In the genomic region with DNA sequence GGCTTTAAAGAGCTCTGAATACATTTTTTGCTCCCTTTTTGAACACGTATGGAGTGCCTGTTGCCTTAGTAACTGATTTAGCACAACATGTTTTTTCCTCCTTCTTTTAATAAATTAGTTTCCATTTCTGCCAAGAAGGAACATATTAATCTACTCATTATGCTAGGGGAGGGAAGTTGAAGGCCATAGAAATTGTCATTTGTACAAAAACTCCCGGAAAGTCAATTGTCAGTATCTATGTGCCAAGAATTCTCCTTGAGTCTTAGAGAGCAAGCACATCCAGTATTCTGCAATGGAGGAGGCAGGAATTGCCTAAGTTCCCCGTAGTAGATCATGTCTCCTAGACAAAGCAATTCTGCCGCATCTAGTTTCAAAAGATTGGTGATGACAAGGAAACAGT, we compare ENCODE assay signal across 22 mouse cellular contexts.
"Had no signal": no experiment of that assay in that cellular context is flagged by ENCODE, and none has a peak within 500 bp of the region (broad histone marks: within the 10 kb centered on the region; RNA-seq: fewer than 3 reads in every experiment).

No protein-coding gene starts in this region.

- H3K36me3 ChIP-seq: limb, embryonic 12.5 days; limb, embryonic 15.5 days; neural tube, embryonic 12.5 days; neural tube, embryonic 15.5 days had no signal

- H3K4me2 ChIP-seq: limb, embryonic 12.5 days; limb, embryonic 15.5 days; midbrain, embryonic 11.5 days; neural tube, embryonic 12.5 days; neural tube, embryonic 15.5 days had no signal

- H3K9ac ChIP-seq: limb, embryonic 12.5 days; limb, embryonic 15.5 days; liver, embryonic 14.5 days; neural tube, embryonic 12.5 days; neural tube, embryonic 15.5 days had no signal

- H3K9me3 ChIP-seq: limb, embryonic 15.5 days; neural tube, embryonic 12.5 days; neural tube, embryonic 15.5 days had no signal

- H3K4me1 ChIP-seq: limb, embryonic 12.5 days; limb, embryonic 15.5 days had no signal

- H3K27ac ChIP-seq: limb, embryonic 12.5 days; limb, embryonic 15.5 days; liver, embryonic 14.5 days; neural tube, embryonic 12.5 days; neural tube, embryonic 15.5 days; stomach, postnatal 0 days had no signal

- ATAC-seq: intestine, postnatal 0 days had no signal

- H3K4me3 ChIP-seq: limb, embryonic 12.5 days; limb, embryonic 15.5 days; neural tube, embryonic 12.5 days; neural tube, embryonic 15.5 days had no signal

- H3K27me3 ChIP-seq: limb, embryonic 12.5 days; limb, embryonic 15.5 days; neural tube, embryonic 12.5 days; neural tube, embryonic 15.5 days had no signal

- DNase-seq: kidney, adult 2 months; kidney, postnatal 14 days; kidney, postnatal 4 days; left cerebral cortex, postnatal 4 days; lung, adult 18-20 months; lung, postnatal 14 days; lung, postnatal 4 days; midbrain, embryonic 14.5 days; right cerebral cortex, adult 18-20 months; right cerebral cortex, postnatal 14 days; right cerebral cortex, postnatal 4 days; thymus, adult 2 months; thymus, postnatal 14 days; thymus, postnatal 4 days had no signal
